Mouse (Mus musculus) cerebellum, adult 18-20 months (tissue): ENCODE results near the gene Ano4.
"Not testable (repeated sequence)": the region's sequence is repeated elsewhere in the genome, so short reads cannot be mapped to it uniquely, and the experiment has no call there.

Experiments
- DNase-seq, 2 experiments: peaks; one replicate each; pipeline ENCODE4 v3.0.0; 2021

The Ano4 gene

DNA sequence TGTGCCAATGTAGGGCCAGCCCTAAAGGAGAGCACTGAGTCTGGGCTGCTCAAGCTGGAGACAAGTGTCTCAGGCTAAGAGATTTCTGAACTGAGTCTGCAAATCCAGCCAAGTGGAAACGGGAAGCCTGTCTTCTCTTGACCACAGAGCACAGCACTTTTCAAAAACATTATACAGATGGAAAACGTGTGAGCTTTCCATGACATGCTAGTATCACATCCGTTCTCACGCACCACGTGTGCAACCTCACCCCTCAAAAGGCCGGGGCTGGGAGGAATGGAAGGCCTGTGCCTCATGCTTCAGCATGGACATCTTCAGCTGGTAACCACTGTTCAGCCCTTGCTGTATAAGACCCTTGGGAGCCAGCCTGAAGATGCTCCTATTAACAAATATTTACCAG, 230.2 kb downstream of the Ano4 start:
- DNase-seq = no peak

DNA sequence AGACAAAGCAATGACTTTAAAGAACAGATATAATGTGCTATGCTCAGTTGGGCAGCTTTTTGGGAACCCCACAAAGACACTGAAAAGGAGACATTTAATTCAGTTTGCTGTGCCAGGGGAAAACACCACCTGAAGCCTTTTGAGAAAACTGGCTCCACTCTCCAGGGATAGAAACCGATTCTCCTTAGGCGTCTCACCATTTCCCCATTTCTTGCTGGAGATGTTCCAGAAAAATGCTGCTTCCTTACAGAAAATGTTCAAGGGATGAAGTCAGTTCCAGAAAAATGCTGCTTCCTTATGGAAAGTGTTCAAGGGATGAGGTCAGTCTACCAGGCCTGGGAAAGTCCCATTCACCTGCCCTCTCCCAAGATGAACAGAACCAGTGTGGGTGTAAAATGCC, 233.1 kb downstream of the Ano4 start:
- no peak for DNase-seq

DNA sequence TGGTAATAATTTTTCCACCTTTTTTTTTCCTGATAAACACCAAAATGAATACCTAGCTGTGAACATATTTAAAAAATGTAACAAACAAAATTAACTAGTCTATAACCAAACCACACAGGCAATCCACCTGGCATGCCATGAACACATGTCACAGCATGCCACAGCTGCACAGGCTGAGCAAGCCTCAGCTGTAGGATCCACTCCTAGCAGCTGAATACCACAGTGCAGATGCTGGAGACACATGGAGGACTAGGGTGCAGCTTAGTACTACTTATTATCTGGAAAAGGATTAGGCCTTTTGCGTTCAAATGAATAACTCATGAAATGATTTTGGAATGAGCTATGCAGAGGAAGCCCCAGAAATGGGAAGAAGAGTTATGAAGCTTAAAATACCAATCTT, 233.6 kb downstream of the Ano4 start:
- DNase-seq = no peak

DNA sequence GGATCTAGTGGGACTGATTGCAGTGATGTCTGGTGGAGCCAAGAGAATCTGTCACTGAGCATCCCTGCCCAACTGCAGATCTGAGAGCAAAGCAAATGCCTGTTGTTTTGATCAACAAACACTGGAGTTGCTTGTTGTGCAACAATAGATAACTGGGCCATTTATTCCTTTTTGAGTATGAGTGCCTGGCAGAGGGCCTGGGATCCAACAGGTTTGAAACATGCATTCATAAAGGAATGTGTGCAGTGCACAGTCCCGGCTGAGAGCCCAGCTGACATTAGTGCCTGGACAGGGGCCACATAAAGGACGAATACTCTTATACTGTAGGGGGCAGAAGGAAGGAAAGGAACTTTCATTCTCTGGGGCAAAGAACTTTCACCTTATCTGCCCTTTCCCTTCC, 241.0 kb downstream of the Ano4 start:
- DNase-seq = no peak

DNA sequence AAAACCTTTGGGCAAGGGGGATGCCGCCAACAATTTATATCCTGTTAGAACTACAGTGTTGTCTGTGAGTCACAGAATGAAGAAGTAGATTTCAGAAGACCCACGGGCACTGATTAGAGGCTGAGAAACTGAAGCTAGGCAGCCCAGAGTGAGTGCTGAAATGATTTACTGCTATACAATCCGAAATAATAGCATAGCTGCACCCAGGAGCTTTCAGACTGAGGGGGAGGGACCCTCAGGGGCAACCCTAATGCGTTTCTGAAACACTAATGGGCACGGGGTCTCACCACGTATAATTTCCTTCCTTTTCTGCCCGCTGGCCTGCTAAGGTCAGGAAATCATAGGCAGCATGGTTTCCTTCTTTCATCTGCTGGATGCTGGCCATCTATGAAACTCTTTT, 242.5 kb downstream of the Ano4 start:
- no peak for DNase-seq

- no peak for DNase-seq
These were observed 246.4 kb downstream of the Ano4 start for GRCm38 (mm10) chr10:89098183-89098582.

- DNase-seq = no peak
These were observed 252.1 kb downstream of the Ano4 start for GRCm38 (mm10) chr10:89092350-89093040.

- DNase-seq = no peak
These were observed 267.1 kb downstream of the Ano4 start for GRCm38 (mm10) chr10:89077447-89077846.

GRCm38 (mm10) chr10:89055891-89056290, 288.7 kb downstream of the Ano4 start:
- DNase-seq = no peak

DNA sequence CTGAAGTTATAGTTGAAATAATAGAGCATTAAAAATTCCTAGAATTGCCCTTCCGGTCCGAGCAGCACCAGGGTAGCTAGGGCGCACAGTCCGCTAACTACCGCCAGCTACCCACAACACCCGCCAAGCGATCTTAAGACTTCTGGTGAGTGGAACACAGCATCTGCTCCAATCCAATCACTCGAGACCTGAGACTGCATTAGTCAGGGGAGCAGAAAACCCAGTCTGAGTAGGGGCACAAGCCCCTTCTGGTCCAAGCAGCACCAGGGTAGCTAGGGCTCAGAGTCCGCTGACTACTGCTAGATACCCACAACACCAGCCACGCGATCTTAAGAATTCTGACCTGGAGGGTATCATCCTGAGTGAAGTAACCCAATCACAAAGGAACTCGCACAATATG, 299.6 kb downstream of the Ano4 start:
- not testable (repeated sequence) for DNase-seq

DNA sequence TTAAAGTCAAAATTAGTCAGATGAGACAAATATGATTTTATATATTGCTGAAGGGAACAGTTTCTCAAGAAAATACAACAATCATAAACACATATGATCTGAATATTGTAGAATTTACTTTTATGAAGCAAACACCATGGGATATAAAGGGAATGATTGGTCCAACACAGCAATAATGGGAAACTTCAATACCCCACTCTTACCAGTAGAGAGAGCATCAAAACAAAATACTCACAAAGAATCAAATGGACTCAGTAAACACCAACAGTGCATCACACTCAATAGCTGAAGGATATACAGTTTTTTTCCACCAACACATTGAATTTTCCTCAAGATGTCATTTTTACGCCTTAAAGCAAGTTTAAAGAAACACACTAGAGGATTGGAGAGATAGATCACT, 300.4 kb downstream of the Ano4 start:
- no peak for DNase-seq

GRCm38 (mm10) chr10:89018926-89019325, 325.6 kb downstream of the Ano4 start:
- DNase-seq = no peak

- no peak for DNase-seq
These were observed 336.3 kb downstream of the Ano4 start for GRCm38 (mm10) chr10:89008303-89008702.

- no peak for DNase-seq
These were observed 340.0 kb downstream of the Ano4 start for GRCm38 (mm10) chr10:89004518-89004917.

DNA sequence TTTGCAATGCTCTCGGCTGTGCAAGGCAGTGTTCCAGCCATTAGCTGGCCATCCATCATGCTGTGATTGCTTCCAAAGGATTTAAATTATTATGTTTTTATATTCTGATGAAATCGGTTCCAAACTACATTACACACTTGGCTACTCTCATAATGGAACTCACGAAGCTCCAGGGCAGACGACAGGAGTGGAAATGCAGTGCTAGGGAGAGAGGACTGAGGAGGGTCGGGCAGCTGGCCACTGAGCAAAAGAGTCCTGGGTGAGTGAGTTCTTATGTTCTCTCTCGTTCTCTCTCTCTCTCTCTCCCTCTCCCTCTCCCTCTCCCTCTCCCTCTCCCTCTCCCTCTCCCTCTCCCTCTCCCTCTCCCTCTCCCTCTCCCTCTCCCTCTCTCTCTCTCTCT, 357.6 kb downstream of the Ano4 start:
- no peak for DNase-seq

GRCm38 (mm10) chr10:88983444-88983843, 361.1 kb downstream of the Ano4 start:
- DNase-seq = no peak

GRCm38 (mm10) chr10:88979451-88979850, 365.1 kb downstream of the Ano4 start:
- DNase-seq = no peak

DNA sequence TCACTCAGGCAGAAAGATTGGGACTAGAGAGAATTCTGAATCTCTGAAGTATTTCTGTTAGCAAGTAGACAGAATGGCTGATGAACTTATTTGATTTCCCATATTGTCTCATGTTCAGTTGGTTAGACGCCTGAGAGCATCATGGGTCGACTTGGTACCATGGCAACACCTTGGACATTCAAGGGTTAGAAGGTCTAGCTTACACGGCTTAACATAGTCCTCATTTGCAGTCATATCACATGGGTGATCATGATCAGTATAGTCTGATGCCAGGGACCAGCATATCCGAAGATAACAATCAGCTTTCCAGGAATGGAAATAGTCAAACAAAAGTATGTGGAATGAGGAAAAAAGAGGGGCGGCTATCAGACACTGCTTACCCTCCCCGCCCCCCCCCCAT, 365.6 kb downstream of the Ano4 start:
- DNase-seq = no peak

DNA sequence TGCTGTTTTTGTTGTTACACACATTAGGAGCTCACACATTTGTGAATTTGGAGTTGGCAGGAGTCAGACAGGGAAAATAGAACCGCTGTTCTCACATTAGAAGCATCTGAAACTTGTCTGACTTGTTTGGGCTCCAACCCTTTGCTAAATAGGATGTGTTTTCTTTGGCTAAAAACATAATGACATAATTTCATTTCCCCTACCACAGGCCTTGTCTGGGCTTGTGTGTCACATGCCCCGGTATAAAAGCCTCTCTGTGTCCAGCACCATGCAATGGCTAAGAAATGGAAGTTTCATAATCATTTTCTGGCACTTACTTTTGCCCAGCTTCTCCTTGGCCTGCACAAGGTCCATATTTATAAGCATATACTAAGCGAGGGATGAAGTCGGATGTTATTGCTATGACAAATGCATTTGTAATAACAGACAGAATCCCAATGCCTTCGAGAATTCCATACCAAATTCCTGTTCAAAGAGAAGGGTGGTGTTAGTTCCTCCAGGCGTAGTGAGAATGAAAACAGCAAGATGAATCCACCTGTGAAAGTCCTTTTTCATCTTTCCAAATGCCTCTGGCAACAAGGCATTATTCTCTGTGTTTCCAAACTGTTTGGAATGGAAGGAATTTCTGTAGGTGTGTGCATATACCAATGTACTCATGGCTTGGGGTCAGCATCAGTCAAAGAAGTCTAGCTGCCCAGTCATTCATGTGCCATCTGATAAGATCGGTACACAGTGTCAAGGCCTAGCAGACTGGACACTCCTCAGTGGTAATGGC, 373.4 kb downstream of the Ano4 start:
- no peak for DNase-seq

- no peak for DNase-seq
These were observed 376.0 kb downstream of the Ano4 start for GRCm38 (mm10) chr10:88968586-88968985.

GRCm38 (mm10) chr10:88960791-88961190, 383.8 kb downstream of the Ano4 start:
- DNase-seq = no peak

- DNase-seq = no peak
These were observed 394.3 kb downstream of the Ano4 start for GRCm38 (mm10) chr10:88950297-88950653.

- no peak for DNase-seq
These were observed 394.8 kb downstream of the Ano4 start for GRCm38 (mm10) chr10:88949649-88950296.
